Mouse (Mus musculus): ENCODE data around the gene Gng10. TPM values are rescaled to one million over a fixed set of nuclear protein-coding genes. Genes with fewer than 3 reads are reported as not detected.
A peak's percentile ranks its signal among the peaks of the same experiment; 100 is the strongest.

The Gng10 gene
- polyA plus RNA-seq (2015; fragmentation: Nextera tagmentation; extraction: Ambion mirVana) = 121 and 132 TPM in 2 replicates

DNA sequence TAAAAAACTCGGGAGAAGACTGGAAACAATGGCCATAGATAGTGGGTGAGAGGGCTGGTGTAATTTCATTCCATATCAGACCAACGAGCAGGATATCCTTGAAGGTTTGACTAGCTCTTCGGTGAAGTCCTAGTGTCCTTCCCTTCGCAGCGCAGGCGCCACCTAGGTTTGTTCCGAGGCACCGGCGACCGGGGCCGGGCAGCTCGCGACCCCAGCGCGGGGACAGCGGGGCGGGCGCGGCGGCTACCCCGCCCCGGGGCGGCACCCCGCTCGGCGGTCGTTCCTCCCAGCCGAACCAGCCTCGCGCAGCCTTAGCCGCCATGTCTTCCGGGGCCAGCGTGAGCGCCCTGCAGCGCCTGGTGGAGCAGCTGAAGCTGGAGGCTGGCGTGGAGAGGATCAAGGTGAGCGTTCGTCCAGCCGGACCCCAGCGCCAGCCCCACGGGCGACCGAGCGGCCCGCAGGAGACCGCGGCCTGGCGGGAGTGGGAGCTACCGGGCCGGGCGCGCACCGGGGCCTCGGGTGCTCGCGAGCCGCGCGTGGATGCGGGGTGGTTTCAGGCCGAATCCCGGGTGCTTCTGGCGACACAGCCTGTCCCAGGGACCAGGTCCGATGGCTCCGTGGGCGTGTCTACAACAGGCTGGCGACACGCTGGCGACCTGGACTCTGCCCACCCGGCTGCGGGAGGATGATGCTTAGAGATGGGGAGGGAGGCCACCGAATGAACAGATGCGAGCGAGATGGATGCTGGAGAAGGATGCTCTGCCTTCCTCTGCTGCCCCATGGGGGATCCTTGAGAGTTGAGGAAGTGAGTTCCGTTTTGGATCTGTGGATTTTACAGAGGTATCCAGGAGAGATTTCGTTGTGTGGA is at the start of gene Gng10:
TSS of gene Gng10 (plus strand) at position 171 of the 868 bp plus-strand sequence.
- Histone ChIP-seq H3K4me2 (replicated peaks) (peak within 1 kb of the TSS; percentile 61), H3K9me3 (replicated peaks) (no peaks in the 10 kb centered on the region), H3K4me1 (peaks cover 12% of the 10 kb centered on the region), H3K27me3 (no peaks in the 10 kb centered on the region), H3K36me3 (peaks cover 11% of the 10 kb centered on the region), H3K4me3 (replicated peaks) (peak within 1 kb of the TSS; percentile 81), H3K9ac (peak within 1 kb of the TSS; percentile 72), H3K27ac (replicated peaks) (peak within 1 kb of the TSS; percentile 70)
- peak; percentile 87 for ATAC-seq (ENCODE audit: insufficient number of reproducible peaks, low FRiP score, low TSS enrichment, low read depth)
- 5% methylated on average over 76 of the region's 76 CpGs for WGBS

GRCm38 (mm10) chr4:58985157-58985648 is 49.7 kb upstream of the Gng10 start:
- whole genome bisulfite sequencing = 21% methylated on average over 7 of the region's 7 CpGs
- H3K9ac ChIP-seq = no peak overlapping the region
- H3K4me1 ChIP-seq = peaks cover 12% of the 10 kb centered on the region
- H3K27me3 ChIP-seq = no peaks in the 10 kb centered on the region
- H3K4me3 ChIP-seq (replicated peaks) = no peak overlapping the region
- peaks cover 4% of the 10 kb centered on the region; the same call in 1 of the 2 replicates for H3K36me3 ChIP-seq
- no peak overlapping the region for H3K27ac ChIP-seq (replicated peaks)
- ATAC-seq (ENCODE audit: insufficient number of reproducible peaks, low FRiP score, low TSS enrichment, low read depth) = no peak
- no peak overlapping the region for H3K4me2 ChIP-seq (replicated peaks)
- no peaks in the 10 kb centered on the region for H3K9me3 ChIP-seq (replicated peaks)

DNA sequence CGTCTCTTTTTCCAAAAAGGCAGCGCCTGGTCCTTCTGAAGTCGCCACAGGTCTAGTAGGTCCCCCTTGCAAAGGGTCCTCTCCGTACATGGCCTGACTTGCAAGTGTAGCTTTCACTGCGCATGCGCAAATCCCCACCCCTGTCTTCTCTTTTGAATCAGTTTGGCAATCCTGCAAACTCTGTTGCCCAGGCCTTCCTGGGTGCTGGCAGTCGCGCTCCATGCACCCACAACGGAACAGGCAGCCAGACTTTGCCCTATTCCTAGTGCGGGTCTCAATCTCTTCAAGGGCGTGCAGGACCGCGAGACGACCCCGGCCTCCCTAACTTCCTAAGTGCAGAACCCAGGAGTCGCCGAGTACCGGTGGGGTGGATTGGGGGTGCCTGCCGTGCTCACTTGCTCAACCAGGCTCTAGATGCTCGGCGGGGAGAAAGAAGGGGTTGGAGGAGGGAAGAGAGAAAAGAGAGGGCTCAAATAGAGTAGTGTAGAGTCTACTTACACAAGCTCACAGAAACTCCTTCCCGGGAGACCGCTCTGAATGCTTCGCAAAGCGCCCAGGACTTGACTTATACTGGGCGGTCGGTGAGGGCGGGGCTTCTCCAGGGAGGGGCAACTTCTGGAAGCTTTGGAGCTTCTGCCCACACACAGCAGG is 48.2 kb upstream of the Gng10 start, which contains the start of gene Ptgr1:
TSS of gene Ptgr1 (minus strand) at position 580 of the 651 bp plus-strand sequence.
- 2% methylated on average over 28 of the region's 28 CpGs for WGBS
- peak within 1 kb of the TSS; percentile 69; the same call in 1 of the 2 replicates for H3K27ac ChIP-seq (replicated peaks)
- no peaks in the 10 kb centered on the region for H3K27me3 ChIP-seq

GRCm38 (mm10) chr4:58989303-58989898 is 45.5 kb upstream of the Gng10 start:
- H3K4me3 ChIP-seq (replicated peaks) = no peak overlapping the region
- H3K4me1 ChIP-seq = peaks cover 12% of the 10 kb centered on the region
- ATAC-seq (ENCODE audit: insufficient number of reproducible peaks, low FRiP score, low TSS enrichment, low read depth) = no peak
- H3K4me2 ChIP-seq (replicated peaks) = no peak overlapping the region
- H3K36me3 ChIP-seq = no peaks in the 10 kb centered on the region
- no peaks in the 10 kb centered on the region for H3K9me3 ChIP-seq (replicated peaks)
- H3K9ac ChIP-seq = no peak overlapping the region
- H3K27me3 ChIP-seq = no peaks in the 10 kb centered on the region
- WGBS = 79% methylated on average over 7 of the region's 7 CpGs
- H3K27ac ChIP-seq (replicated peaks) = no peak overlapping the region

More for the DNA sequence above, 48.2 kb upstream of the Gng10 start, which contains the start of gene Ptgr1:
- peak; percentile 64; the same call in 1 of the 2 replicates for ATAC-seq (ENCODE audit: insufficient number of reproducible peaks, low FRiP score, low TSS enrichment, low read depth)
- peak within 1 kb of the TSS; percentile 84 for H3K4me2 ChIP-seq (replicated peaks)
- peak within 1 kb of the TSS; percentile 60 for H3K9ac ChIP-seq
- peaks cover 12% of the 10 kb centered on the region for H3K4me1 ChIP-seq
- peak within 1 kb of the TSS; percentile 66 for H3K4me3 ChIP-seq (replicated peaks)
- H3K9me3 ChIP-seq (replicated peaks) = no peaks in the 10 kb centered on the region
- peaks cover 4% of the 10 kb centered on the region; the same call in 1 of the 2 replicates for H3K36me3 ChIP-seq

- ATAC-seq (ENCODE audit: insufficient number of reproducible peaks, low FRiP score, low TSS enrichment, low read depth) = no peak
- no peak overlapping the region for H3K9ac ChIP-seq
These were observed 44.1 kb upstream of the Gng10 start for GRCm38 (mm10) chr4:58990609-58991434.

GRCm38 (mm10) chr4:58992195-58992594 is 42.7 kb upstream of the Gng10 start:
- Histone ChIP-seq H3K36me3 (no peaks in the 10 kb centered on the region), H3K27ac (replicated peaks) (no peak overlapping the region), H3K4me2 (replicated peaks) (no peak overlapping the region), H3K9ac (no peak overlapping the region), H3K9me3 (replicated peaks) (no peaks in the 10 kb centered on the region), H3K27me3 (no peaks in the 10 kb centered on the region), H3K4me3 (replicated peaks) (no peak overlapping the region), H3K4me1 (peaks cover 5% of the 10 kb centered on the region; the same call in 1 of the 2 replicates)
- ATAC-seq (ENCODE audit: insufficient number of reproducible peaks, low FRiP score, low TSS enrichment, low read depth) = no peak
- WGBS = 78% methylated on average over 5 of the region's 5 CpGs

More at GRCm38 (mm10) chr4:58990609-58991434, 44.1 kb upstream of the Gng10 start:
- Histone ChIP-seq H3K4me3 (replicated peaks) (no peak overlapping the region), H3K9me3 (replicated peaks) (no peaks in the 10 kb centered on the region), H3K36me3 (no peaks in the 10 kb centered on the region), H3K4me2 (replicated peaks) (no peak overlapping the region), H3K27me3 (no peaks in the 10 kb centered on the region), H3K4me1 (peaks cover 12% of the 10 kb centered on the region), H3K27ac (replicated peaks) (no peak overlapping the region)
- WGBS = 80% methylated on average over 17 of the region's 17 CpGs

- Histone ChIP-seq H3K36me3 (no peaks in the 10 kb centered on the region), H3K9ac (no peak within 1 kb of the TSS), H3K9me3 (replicated peaks) (no peaks in the 10 kb centered on the region), H3K4me1 (no peaks in the 10 kb centered on the region), H3K4me3 (replicated peaks) (no peak within 1 kb of the TSS), H3K27ac (replicated peaks) (no peak within 1 kb of the TSS), H3K4me2 (replicated peaks) (no peak within 1 kb of the TSS), H3K27me3 (no peaks in the 10 kb centered on the region)
- WGBS = 91% methylated on average over 4 of the region's 4 CpGs
- ATAC-seq (ENCODE audit: insufficient number of reproducible peaks, low FRiP score, low TSS enrichment, low read depth) = no peak
These were observed 40.1 kb upstream of the Gng10 start, which contains the start of gene Dnajc25 for GRCm38 (mm10) chr4:58994762-58995161. TSS of gene Dnajc25 (plus strand) at chr4:58995062.

GRCm38 (mm10) chr4:58995251-58995693 is 39.6 kb upstream of the Gng10 start:
- Histone ChIP-seq H3K4me2 (replicated peaks) (no peak overlapping the region), H3K36me3 (no peaks in the 10 kb centered on the region), H3K9me3 (replicated peaks) (no peaks in the 10 kb centered on the region), H3K9ac (no peak overlapping the region), H3K27me3 (no peaks in the 10 kb centered on the region), H3K4me1 (no peaks in the 10 kb centered on the region), H3K27ac (replicated peaks) (no peak overlapping the region), H3K4me3 (replicated peaks) (no peak overlapping the region)
- WGBS = 72% methylated on average over 8 of the region's 8 CpGs
- no peak for ATAC-seq (ENCODE audit: insufficient number of reproducible peaks, low FRiP score, low TSS enrichment, low read depth)

DNA sequence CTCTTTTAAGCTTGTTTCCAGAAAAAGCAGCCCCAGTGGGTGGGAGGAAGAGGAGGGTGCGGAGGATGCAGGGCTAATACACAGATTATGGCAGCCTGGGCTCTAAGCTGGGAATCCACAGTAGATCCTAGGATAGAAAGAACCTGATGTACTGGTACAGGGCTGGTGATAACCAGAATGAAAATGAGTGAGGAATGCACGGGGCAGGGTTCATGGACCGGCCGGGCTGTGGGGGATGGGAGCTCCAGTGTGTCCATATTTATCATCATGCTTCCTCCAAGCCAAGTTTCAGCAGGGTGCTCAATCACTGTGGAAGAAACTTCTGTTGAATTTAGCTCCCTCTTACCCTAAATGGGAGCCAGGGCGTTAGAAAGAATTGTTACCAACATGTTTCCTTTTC is 37.8 kb upstream of the Gng10 start:
- WGBS = 80% methylated on average over 5 of the region's 5 CpGs
- Histone ChIP-seq H3K36me3 (no peaks in the 10 kb centered on the region), H3K4me1 (no peaks in the 10 kb centered on the region), H3K9ac (no peak overlapping the region), H3K27me3 (no peaks in the 10 kb centered on the region), H3K27ac (replicated peaks) (no peak overlapping the region), H3K4me2 (replicated peaks) (no peak overlapping the region), H3K9me3 (replicated peaks) (no peaks in the 10 kb centered on the region), H3K4me3 (replicated peaks) (no peak overlapping the region)
- no peak for ATAC-seq (ENCODE audit: insufficient number of reproducible peaks, low FRiP score, low TSS enrichment, low read depth)

DNA sequence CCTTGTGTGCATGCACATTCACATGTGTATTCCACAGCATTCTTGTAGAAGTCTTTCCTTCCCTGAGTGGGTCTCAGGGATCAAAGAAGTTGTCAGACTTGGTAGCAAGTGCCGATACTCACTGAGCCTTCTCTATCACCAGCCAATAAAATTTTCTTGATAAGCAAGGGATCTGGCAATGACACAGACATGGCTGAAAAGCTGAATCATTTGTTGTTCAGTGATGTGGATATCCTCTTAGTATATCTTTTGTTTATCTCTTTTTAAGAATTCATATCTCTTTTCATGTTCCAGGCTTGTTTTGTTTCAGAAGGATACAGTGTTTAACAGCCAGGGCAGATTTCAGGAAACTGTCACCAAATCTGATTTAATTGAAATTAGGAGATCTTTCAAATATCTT is 36.2 kb upstream of the Gng10 start:
- H3K27ac ChIP-seq (replicated peaks) = no peak overlapping the region

More for the DNA sequence above, 36.2 kb upstream of the Gng10 start:
- no peaks in the 10 kb centered on the region for H3K36me3 ChIP-seq
- no peaks in the 10 kb centered on the region for H3K9me3 ChIP-seq (replicated peaks)
- H3K27me3 ChIP-seq = no peaks in the 10 kb centered on the region
- H3K9ac ChIP-seq = no peak overlapping the region
- WGBS = 87% methylated on average over 1 of the region's 1 CpGs
- no peak overlapping the region for H3K4me2 ChIP-seq (replicated peaks)
- H3K4me1 ChIP-seq = peaks cover 5% of the 10 kb centered on the region
- no peak overlapping the region for H3K4me3 ChIP-seq (replicated peaks)
- ATAC-seq (ENCODE audit: insufficient number of reproducible peaks, low FRiP score, low TSS enrichment, low read depth) = no peak
